Mouse (Mus musculus): ENCODE measurements around the gene Hacl1.

Hacl1 gene

DNA sequence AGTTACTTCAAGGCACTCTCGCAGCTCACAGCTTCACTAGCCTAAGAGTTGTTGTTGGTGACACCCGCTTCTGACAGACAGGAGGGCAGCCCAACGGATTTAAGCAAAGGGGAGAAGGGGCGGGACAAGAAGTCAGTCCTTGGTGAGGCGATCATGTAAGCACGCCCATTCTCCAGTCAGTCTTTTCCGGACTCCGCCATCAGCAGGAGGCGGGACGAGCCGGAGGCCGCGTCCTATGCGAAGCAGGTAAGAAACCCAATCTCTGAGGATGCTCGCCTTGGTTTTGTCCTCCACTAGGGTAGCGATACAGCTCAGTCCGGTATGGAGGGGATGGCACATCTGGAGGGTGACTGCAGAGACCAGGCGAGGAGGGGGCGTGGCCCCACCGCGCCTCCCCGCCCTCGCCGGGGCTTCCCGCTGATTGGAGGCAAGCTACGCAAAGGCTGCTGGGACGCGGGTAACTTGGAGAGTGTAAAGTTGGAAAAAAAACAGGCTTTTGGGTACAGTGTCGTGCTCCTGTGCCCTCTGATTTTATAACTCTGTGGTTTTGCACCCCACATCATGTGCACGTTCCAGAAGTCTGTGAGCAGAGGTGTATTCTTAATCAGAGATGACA, at the start of gene Hacl1, which contains the start of gene Btd:
TSS of gene Hacl1 (minus strand) at position 397 of the 616 bp plus-strand sequence.
TSS of gene Btd (plus strand) at position 139 of the 616 bp plus-strand sequence.
- DNase-seq (ENCODE audit: low spot score in 2 of 2): peak; percentile 68 to 79

DNA sequence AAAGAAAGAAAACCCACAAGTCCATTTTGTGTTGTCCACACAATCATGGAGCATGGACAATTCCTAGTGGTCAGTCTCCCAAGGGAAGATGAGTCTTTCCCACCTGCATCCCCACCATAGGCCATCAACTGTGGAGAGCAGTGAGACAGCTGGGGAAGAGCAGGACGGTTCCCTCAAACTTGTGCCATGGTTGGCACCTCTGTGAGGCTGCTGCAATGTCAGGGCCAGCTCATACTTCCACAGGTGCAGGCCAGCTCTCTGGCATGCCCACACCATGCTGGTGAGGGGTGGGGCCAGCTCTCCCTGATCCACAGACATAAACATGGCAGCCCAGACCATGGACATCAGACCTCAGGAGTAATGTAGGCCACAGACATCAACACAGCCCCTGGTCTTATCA, 45.1 kb upstream of the Hacl1 start:
- no peak for DNase-seq (ENCODE audit: low spot score in 2 of 2)

DNA sequence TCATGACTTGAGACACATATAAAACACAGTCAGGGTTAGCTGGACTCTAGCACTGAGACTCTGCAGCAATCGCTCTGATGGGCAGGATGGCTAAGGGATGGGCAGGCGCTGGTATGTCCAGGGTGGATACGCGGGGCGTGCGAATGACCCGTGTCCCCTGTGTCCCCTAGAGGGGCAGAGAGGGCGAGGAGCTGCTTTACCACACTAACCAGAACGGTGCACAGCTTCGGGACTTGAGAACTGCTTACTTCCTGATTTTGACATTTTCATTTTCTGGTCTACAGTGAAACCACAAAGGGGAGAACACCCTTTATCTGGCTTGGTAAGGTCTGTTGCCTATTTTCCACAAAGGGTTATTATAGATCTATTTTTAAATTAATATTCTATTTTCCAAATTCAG, 44.6 kb upstream of the Hacl1 start:
- no peak for DNase-seq (ENCODE audit: low spot score in 2 of 2)

DNA sequence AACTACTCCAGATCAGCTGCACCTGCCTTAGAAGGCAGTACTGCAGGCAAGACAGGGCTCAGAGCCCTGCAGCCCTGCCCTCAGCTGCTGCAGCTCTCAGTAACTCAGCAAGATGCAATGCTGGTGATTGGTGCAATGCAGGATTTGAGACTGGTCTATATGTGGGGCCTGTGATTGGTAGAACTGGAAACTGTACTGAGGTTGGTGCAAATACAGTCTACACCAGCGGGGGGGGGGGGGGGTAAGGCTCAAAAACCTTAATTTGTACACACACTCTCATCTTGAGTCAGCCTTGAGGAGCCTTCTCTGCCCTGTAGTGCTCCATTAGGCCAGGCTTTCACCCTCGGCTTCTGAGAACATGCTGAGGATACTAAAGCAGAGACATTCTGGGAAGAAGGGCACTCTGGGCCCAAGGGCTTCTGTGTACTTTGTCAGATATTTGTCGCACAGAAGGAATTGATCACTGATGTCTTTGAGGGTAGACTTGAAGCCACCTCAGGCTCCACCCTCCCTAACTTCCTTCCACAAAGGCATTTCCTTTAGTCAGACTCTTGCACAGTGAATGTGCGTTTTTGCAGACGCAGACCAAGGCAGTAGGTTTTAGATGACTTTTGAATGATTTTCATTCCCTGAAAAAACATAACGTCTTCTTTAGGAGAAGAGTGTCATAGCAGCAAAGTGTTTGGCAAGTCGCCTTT, 43.4 kb upstream of the Hacl1 start:
- DNase-seq (ENCODE audit: low spot score in 2 of 2): no peak

DNA sequence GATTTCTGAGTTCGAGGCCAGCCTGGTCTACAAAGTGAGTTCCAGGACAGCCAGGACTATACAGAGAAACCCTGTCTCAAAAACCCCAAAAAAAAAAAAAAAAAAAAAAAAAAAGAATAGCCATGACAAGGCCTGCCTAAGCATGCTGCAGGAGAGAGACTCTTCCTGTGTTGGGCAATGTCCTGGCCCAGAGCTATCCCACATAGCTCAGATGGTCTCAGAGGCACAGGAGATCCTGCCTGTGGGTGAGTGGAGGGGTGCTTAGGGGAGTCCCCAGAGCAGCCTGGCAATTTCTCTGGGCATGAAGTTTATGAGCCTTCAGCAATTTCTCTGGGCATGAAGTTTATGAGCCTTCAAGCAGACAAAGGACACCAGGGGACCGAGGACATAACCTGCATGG, 42.5 kb upstream of the Hacl1 start:
- no peak for DNase-seq (ENCODE audit: low spot score in 2 of 2)

DNA sequence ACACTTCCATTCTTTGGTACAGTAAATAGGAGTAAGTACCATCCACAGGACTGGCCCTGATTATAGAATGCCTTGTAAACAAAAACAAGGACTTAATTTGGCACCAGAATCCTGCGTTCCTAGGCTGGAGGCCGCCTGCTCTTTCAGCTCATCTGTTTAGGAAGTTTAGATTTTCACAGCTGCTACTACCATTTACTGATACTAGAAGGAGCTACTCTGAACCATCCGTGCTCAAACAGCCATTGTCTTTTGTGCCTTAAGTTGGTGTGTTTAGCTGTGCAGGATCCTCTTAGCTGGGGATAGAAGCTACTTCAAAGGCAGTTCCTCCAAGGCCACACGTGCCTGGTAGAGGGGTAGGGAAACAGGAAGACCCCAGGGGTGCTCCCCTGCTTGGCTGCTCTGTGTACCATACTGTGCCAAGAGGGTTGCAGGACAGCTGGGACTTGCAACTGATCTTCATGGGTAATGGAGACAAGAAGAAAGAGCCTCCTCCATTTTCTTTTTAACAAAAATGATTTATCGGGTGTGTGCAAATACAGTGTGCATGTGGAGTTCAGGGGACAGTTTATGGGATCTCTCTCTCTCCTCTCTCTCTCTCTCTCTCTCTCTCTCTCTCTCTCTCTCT, 41.0 kb upstream of the Hacl1 start:
- DNase-seq (ENCODE audit: low spot score in 2 of 2): no peak

DNA sequence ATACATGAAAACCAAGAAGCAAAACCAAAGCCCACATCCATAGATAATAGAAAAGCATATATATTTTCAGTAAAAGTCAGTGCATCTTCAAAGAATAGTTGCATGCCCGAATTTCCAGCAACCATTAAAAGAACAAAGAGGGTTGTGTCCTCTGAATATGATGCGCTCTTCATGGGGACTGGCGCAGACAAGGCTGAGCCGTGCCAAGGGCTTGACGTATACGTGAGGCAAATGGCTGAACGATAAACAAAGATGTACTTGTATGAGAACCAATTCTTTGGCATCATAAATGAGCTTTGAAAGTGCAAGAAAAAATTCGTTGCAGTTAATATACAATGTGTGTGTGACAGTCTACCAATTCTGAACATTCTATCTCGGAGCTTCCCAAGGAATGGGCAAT, 40.2 kb upstream of the Hacl1 start:
- no peak for DNase-seq (ENCODE audit: low spot score in 2 of 2)

DNA sequence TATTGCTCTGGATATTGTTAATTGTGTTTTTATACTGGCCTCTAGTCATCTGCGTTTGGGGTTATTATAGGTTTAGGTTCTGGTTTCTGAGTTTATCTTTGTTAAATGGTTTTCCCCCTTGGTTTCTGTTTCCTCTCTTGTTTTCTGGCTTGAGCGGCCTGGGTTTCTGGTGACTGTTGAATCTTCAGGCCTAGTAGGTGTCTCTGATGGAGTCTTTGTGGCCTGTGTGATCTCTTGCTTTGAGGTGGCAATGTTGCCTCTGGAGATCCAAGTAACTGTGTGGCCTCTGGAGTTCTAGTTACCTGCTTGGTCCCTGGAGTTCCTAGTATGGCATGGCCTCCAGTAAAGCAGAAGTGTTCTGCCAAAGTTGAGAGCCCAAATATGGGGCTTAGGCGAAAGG, 39.6 kb upstream of the Hacl1 start:
- DNase-seq (ENCODE audit: low spot score in 2 of 2): no peak

DNA sequence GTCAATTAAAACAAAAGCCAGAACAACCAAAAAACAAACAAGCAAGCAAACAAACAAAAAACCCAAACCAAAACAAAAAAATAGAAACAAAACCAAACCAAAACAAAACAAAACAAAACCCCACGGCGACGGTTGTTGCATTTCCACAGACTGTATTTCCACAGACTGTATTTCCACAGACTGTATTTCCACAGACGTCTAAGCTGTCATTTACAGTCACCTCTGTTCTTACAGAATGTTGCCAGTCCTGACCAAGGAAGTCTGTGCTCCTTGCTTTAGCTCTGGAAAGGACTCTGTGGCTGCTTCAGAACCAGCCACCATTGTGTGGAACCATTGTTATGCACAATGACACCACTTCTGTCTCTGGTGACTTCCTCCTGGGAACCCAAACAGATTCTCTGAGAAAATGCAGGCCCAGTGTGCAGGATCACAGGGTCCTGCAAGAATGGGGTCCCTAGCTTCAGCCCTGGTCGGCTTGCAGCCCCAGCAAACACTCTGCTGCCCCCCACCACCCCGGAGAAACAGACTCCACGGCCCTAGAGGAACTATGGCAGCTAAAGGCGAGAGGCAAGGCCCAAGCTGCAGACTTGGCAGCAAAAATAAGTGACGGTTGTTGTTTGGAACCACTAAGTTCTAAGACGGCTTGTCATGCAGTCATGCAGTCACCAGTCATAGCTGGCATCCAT, 30.7 kb upstream of the Hacl1 start:
- DNase-seq (ENCODE audit: low spot score in 2 of 2): no peak

DNA sequence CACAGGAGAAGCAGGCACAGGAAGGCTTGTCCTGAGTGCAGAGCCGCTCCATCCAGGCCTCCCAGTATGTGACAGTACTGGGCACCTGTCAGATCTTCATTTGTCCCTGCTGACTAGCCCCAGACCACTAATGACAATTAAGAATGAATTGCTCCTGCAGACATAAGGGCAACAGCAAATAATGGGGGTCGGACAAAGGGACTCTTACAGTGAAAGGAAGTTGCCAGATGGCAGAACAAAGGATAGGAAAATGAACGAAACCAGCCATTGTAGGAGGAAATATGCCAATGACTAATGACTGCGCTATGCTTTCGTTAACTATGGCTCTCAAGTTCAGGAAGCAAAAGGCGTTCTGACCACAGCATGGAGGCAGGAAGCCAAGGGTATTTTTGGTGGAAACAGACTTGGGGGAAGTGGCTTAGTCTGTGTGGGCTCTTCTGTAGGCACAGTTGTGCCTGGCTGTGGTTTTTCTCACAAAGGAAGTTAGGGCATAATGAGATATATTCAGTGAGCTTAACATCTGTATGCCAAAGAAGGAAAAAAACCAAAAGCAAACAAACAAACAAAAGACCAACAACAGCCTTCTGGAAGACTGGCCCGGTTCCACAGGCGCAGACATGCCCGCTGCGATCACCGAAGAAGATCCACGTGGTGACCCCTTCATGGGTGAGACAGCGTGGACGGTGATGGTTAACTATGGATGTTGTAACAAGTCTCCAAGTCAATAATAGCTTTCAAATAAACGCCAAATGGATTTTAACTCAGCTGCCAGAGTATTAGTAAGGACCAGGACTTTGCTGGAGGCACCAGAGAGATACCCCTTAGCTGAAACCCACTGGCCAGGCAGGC, 28.8 kb upstream of the Hacl1 start:
- no peak for DNase-seq (ENCODE audit: low spot score in 2 of 2)

DNA sequence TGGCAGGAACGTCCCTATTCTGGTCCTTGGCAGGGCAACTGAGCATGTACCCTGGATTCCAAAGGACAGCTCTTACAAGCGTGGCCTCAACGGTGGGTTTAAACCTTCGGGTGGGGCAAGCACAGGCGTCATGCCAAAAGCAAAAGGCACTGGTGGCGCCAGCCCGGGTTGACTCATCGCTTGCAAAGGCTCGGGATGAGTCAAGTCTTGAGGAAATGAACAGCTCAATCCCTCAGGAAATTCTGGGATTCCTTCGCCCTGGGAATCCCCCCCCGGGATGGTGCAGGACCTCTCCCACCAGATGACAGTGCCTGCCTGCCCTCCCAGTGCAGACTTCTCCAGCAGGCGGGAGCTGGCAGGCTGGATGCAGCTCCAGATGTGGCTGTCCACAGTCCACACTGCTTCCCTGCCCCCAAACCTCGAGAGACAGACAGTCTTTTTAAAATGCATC, 28.1 kb upstream of the Hacl1 start:
- no peak for DNase-seq (ENCODE audit: low spot score in 2 of 2)

DNA sequence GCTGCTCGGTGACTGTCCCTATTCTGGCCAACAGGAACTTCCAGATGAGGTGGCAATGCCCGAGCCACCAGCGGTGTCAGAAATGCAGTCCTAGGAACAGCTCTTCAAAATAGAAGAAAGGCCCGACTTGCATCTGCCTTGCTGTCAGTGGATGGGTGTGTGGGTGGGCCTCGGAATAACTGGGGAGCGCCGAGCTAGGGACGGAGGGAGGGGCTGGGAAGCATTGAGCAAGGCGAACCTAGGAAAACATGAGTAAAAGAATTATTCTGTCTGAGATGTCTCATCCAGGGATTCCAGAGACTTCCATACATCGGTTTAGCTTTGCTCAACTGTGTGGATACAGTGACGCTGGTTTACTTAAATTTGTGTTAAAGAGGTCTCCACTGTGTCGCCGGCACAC, 27.2 kb upstream of the Hacl1 start:
- DNase-seq (ENCODE audit: low spot score in 2 of 2): no peak

DNA sequence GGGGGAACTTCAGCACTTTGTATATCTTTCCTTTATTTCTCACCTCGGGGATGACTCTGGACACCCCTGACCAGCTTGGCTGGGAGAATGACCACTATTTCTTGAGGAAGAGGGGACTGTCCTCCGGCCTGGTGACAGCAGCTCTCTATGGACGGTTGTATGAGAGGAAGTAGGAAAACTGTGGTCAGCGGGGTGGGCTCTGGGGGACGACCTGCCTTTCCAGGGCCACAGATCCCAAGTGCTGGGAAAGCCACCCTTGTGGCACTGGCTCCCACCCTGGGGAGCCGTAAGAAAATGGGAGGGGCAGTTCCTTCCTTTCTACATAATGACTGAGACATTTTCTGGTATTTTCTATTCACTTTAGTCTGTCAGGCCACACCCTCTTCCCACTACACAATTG, 26.7 kb upstream of the Hacl1 start:
- no peak for DNase-seq (ENCODE audit: low spot score in 2 of 2)

DNA sequence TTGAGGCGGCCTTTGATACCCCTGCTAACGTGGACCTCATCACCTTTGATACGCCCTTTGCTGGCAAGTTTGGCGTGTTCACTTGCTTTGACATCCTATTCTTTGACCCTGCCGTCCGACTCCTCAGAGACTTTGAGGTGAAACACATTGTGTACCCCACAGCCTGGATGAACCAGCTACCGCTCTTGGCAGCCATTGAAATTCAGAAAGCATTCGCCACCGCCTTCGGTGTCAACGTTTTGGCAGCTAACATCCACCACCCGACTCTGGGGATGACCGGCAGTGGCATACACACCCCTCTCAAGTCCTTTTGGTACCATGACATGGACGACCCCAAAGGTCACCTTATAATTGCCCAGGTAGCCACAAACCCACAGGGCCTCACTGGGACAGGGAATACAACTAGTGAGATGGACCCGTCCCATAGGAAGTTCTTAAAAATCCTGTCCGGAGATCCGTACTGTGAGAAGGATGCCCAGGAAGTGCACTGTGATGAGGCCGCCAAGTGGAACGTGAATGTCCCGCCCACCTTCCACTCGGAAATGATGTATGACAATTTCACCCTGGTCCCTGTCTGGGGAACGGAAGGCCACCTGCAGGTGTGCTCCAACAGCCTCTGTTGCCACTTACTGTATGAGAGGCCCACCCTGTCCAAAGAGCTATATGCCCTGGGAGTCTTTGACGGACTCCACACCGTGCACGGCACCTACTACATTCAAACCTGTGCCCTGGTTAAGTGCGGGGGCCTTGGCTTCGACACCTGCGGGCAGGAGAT, 26.0 kb upstream of the Hacl1 start:
- DNase-seq (ENCODE audit: low spot score in 2 of 2): no peak

DNA sequence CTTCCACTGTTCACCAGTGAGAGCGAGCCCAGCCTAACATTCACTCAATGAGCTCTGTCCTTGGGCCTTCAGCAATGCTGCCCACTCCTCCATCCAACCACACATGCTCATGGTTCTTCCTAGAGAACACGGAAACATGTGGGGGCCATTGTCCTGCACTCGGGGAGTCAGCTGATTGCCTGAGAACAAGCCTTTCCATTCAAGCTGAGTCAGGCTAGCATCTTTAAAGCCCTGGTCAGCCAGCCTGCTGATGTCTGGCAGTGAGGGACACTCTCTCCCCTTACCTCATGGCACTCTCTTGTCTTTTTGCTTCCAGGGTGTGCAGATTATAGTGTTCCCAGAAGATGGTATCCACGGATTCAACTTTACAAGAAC, 24.5 kb upstream of the Hacl1 start:
- no peak for DNase-seq (ENCODE audit: low spot score in 2 of 2)

DNA sequence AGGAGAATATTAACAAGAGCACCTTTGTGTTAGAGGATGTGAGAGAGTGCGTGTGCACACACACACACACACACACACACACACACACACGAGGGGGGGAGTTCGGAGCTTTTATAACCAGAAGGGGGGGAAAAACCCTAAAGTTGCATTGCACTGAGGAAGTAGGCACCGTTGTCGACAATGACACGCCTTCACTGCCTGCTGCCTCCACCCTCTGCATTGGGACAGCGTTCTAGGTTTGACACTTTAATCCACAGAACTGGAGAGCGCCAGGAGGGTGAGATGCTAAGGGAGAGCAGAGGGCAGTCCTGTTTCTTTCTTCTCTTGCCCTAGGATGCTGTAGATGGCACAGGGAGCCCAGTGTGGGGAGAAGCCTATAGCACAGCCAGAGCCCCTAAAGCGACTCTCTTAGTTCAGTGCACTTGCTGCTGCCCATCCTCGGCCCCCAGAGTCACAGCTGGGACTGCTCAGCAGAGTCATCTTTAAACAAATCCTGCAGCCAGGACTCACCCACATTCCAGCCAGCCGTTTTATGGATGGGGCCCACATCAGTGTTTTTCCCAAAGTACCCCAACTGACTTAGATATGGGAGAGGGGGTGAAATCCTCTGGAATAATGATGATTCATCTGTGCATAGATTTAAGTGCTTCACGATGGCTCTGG, 23.9 kb upstream of the Hacl1 start:
- DNase-seq (ENCODE audit: low spot score in 2 of 2): peak in 1 of 2 experiments; percentile 37

DNA sequence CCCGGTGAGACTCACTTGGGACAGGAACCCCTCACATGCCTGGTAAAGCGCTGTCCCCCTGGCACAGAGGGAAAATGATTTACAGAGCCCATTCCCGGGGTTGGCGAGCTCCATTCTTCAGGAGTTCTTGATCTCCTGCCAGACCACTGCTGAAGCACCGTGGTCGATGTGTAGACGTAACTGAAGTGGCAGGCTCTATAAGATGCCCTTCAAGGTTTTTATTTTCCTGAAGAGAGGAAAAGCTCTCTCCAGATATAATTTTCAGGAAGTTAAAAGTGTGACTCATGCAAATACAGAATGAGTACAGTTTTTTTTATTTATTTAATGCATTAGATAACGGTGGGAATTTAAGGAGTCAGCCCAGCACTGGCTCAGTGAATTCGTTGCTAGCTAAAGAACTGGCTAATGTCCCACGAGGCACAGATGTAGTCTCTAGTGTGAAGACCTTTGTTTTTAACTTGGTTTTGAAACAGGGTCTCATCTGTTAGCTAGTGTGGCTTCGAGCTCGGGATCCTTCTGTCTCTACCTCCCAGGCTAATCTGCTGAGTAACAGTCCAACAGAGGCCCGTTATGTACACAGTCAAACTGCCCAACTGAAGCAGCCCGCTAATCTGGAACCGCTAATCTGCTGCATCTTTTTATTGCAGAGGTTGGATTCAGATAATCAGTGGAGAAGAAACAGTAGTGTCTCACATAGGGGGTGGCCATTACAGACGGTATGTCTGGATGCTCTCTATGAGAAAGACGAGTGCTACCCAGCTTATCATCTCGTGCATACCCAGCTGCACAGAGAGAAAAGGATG, 23.2 kb upstream of the Hacl1 start:
- no peak for DNase-seq (ENCODE audit: low spot score in 2 of 2)

DNA sequence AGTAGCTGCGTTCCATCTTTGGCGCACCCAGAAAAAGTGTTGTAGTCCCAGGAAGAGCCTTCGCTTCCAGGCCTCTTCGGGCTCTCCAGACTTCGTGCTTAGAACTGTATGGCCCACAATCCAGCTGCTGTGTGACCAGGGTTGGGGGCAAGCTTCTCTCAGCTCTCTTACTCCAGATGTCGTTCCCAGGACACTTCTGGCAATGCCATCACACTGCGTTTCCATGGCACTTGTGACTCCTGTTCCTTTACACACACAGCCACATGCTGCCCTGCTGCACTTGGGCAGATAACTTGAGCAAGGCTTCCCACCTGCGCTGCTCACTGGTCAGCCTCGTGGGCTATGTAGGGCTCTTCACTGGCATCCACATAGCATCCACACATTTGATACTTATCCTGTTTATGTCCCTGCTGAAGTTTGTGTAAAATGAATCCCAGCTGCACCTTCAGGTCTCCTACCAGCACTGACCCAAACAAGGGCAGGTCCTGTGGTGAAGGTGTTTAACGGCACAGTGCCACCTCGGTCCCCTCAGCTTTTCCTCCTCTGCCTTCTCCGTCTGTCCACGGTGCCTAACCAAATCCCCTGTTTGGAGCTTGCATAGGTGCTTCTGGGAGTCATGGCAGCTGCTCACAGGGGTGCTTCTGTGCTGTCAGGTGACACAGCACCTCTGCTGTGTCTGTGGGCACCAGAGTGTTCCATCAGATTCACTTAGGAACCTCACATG, 22.5 kb upstream of the Hacl1 start:
- peak in 1 of 2 experiments; percentile 3 for DNase-seq (ENCODE audit: low spot score in 2 of 2)
